Mouse (Mus musculus) frontal cortex, adult 2 months (tissue): Measurements from ENCODE around the gene Fut2. TPM values are rescaled to one million over a fixed set of nuclear protein-coding genes. Genes with fewer than 3 reads are reported as not detected.
A peak's percentile ranks its signal among the peaks of the same experiment; 100 is the strongest.

Experiments used
- DNase-seq, 2 experiments: peaks; one replicate each; pipeline ENCODE4 v3.0.0; 2022; ENCODE audit warnings: low spot score in 1 of 2; ENCODE audit errors: extremely low spot score in 1 of 2
- polyA plus RNA-seq: library from polyadenylated mRNA; depleted of rRNA; stranded (reverse); fragments of >200 nt; gene quantifications from 2 replicates; pipeline ENCODE4 v1.2.3, GENCODE M21; 2012; rRNA removed

Gene Fut2
- polyA plus RNA-seq, 1 experiment: 0.16 TPM

DNA sequence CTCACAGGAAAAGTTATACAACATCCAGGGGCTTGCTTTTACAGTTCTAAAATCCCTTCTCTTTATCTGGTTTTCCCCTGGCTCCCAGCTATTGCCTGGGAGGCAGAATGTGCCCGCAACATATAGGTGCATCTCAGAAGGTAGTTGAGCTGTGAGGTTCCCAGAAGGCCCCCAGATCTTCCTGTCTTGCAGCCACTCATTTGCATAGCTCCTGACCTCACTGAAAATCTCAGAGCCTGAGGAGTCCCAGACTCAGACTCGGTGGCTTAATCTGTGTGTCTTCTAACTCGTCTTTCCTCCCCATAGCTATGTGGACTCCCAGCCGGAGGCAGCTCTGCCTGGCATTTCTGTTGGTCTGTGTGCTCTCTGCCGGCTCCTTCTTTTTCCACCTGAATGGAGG is 47.9 kb downstream of the Fut2 start:
- DNase-seq: no peak

GRCm38 (mm10) chr7:45617042-45617695 is 49.0 kb downstream of the Fut2 start, which contains the start of gene Fut1:
Gene Fut1, plus strand, starts transcription at chr7:45617289.
- peak in 1 of 2 experiments; percentile 28 for DNase-seq

DNA sequence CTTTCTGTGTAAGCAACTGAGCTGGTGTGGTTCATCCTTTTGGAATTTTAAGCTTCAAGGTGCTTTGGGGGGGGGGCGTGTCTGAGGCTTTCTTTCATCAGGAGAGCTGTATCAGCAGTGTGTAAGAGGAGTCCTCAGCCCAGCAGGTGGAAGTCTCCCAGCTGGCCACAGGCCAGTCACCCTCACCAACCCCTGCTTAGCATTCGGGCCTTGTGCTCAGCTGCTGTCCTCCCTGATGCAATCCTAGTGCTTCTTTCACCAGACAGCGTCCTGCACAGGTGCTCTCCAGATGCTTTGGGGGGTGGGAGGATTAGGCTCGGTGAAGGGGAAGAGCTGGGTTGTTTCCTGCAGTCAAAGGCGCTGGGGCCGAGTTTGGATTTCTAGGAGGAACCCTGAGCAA is 49.9 kb downstream of the Fut2 start:
- DNase-seq: no peak

DNA sequence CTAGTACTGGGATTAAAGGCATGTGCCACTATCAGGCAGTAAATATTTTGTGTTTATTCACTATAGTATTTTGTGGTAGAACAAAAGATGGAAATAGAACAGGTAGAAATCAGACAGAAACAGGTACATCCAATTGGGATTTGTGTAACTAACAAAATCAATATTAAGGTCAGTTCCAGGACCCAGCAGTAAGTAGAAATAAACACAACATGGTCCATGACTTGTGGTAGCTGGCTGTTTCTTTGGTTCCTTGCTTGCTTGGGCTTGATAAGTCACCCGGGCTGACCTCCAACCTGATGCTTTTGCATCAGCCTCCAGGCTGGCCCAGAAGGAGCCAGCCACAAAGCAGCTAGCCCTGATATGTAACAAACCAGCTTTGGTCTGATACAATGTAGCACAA is 56.7 kb downstream of the Fut2 start:
- no peak for DNase-seq

DNA sequence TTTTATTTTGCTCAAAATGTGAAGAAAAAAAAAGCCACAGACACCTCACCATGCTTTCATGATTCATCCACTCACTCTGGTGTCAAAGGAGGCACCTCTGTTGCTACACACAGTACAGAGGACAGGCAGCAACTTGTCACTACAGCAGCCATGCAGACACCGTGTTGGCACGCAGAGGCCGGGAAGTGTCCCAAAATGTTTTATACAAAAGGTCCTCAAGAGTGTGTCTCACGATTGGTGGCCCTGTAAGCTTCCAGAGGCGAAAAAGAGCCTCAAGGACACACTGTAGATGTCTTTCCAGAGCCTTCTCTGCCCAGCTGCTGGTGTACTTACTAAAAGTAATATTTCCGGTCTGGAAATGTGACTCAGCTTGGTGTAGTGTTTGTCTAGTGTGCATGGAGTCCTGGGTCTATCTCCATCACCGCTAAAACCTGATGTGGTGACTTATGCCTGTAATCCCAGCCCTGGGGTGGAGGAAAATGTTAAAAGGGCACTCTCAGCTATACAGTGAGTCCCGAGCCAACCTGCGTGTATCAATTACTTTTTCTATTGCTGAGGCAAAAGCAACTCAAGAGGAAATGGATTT is 60.4 kb downstream of the Fut2 start:
- DNase-seq: no peak

GRCm38 (mm10) chr7:45598960-45599879 is 67.0 kb downstream of the Fut2 start:
- no peak for DNase-seq

Other genes starting within 250 kb of the Fut2 start
- gene Lhb, start 245.6 kb downstream of the Fut2 start, polyA plus RNA-seq: not detected in 2 replicates
- gene Gys1, start 231.6 kb downstream of the Fut2 start, polyA plus RNA-seq: 20.5 and 20.9 TPM in 2 replicates
- gene Ruvbl2, start 228.3 kb downstream of the Fut2 start, polyA plus RNA-seq: 46.9 and 47.2 TPM in 2 replicates
- 647 and 719 TPM in 2 replicates for gene Ftl1, start 206.5 kb downstream of the Fut2 start, polyA plus RNA-seq
- 108 and 110 TPM in 2 replicates for gene Bax, start 199.5 kb downstream of the Fut2 start, polyA plus RNA-seq
- gene Tulp2, start 184.5 kb downstream of the Fut2 start, polyA plus RNA-seq: 0.12 and 0.17 TPM in 2 replicates
- gene Gm45808, start 179.6 kb downstream of the Fut2 start, polyA plus RNA-seq: 0.23 TPM in 1 of 2 replicates, not detected in the other
- gene Dhdh, start 177.6 kb downstream of the Fut2 start, polyA plus RNA-seq: 8.0 and 8.8 TPM in 2 replicates
- 88.5 and 103 TPM in 2 replicates for gene Nucb1, start 156.0 kb downstream of the Fut2 start, polyA plus RNA-seq
- gene Ppp1r15a, start 140.1 kb downstream of the Fut2 start, polyA plus RNA-seq: 19.9 and 20.3 TPM in 2 replicates
- 5.4 and 8.5 TPM in 2 replicates for gene Plekha4, start 140.1 kb downstream of the Fut2 start, polyA plus RNA-seq
- 0.34 and 0.53 TPM in 2 replicates for gene Hsd17b14, start 111.5 kb downstream of the Fut2 start, polyA plus RNA-seq
- gene Bcat2, start 96.2 kb downstream of the Fut2 start, polyA plus RNA-seq: 22.6 and 23.2 TPM in 2 replicates
- not detected in 2 replicates for gene Fgf21, start 50.9 kb downstream of the Fut2 start, polyA plus RNA-seq
- 0.08 TPM in 2 replicates for gene Fut1, start 49.1 kb downstream of the Fut2 start, polyA plus RNA-seq
- 0.08 and 0.10 TPM in 2 replicates for gene Izumo1, start 44.6 kb downstream of the Fut2 start, polyA plus RNA-seq
- 7.2 and 7.3 TPM in 2 replicates for gene Rasip1, start 38.9 kb downstream of the Fut2 start, polyA plus RNA-seq
- 5.9 and 6.6 TPM in 2 replicates for gene Mamstr, start 26.4 kb downstream of the Fut2 start, polyA plus RNA-seq
- 1.7 and 4.7 TPM in 2 replicates for gene Ntn5, start 17.6 kb upstream of the Fut2 start, polyA plus RNA-seq
- gene Sec1, start 28.0 kb upstream of the Fut2 start, polyA plus RNA-seq: 1.4 TPM in 2 replicates
- 283 and 318 TPM in 2 replicates for gene Car11, start 33.4 kb upstream of the Fut2 start, polyA plus RNA-seq
- gene Dbp, start 38.7 kb upstream of the Fut2 start, polyA plus RNA-seq: 208 and 221 TPM in 2 replicates
- gene Rpl18, start 49.1 kb upstream of the Fut2 start, polyA plus RNA-seq: 280 and 304 TPM in 2 replicates
- 22.4 and 23.3 TPM in 2 replicates for gene Sphk2, start 51.6 kb upstream of the Fut2 start, polyA plus RNA-seq
- gene Fam83e, start 54.8 kb upstream of the Fut2 start, polyA plus RNA-seq: 0.18 and 0.21 TPM in 2 replicates
- not detected in 2 replicates for gene Spaca4, start 59.4 kb upstream of the Fut2 start, polyA plus RNA-seq
- gene Lmtk3, start 117.3 kb upstream of the Fut2 start, polyA plus RNA-seq: 170 and 198 TPM in 2 replicates
- 15.2 and 17.7 TPM in 2 replicates for gene Sult2b1, start 118.3 kb upstream of the Fut2 start, polyA plus RNA-seq
- gene Cyth2, start 148.2 kb upstream of the Fut2 start, polyA plus RNA-seq: 158 and 167 TPM in 2 replicates
- 2.1 and 2.6 TPM in 2 replicates for gene Kcnj14, start 158.4 kb upstream of the Fut2 start, polyA plus RNA-seq
- gene Grwd1, start 164.6 kb upstream of the Fut2 start, polyA plus RNA-seq: 17.9 TPM in 2 replicates
- gene Kdelr1, start 206.4 kb upstream of the Fut2 start, polyA plus RNA-seq: 95.1 and 121 TPM in 2 replicates
- gene Grin2d, start 212.0 kb upstream of the Fut2 start, polyA plus RNA-seq: 15.5 and 17.7 TPM in 2 replicates
- gene Syngr4, start 230.3 kb upstream of the Fut2 start, polyA plus RNA-seq: 0.15 TPM in 1 of 2 replicates, not detected in the other
- gene Tmem143, start 230.5 kb upstream of the Fut2 start, polyA plus RNA-seq: 32.5 and 33.6 TPM in 2 replicates